Mouse (Mus musculus) cerebellum, adult (tissue): ENCODE measurements around the gene Anapc15-ps.
"Not testable (repeated sequence)": the region's sequence is repeated elsewhere in the genome, so short reads cannot be mapped to it uniquely, and the experiment has no call there.

Experiments used
- ATAC-seq: cut with Nextera tagmentation; 2 replicates; pipeline ENCODE4 v1.9.2; 2017; ENCODE audit warnings: mild to moderate bottlenecking, moderate library complexity, mixed read lengths; ENCODE audit not compliant: insufficient number of reproducible peaks, low FRiP score, low TSS enrichment

The Anapc15-ps gene

GRCm38 (mm10) chr10:95639429-95639828 lies 33.8 kb downstream of the Anapc15-ps start:
- ATAC-seq, result no peak

GRCm38 (mm10) chr10:95634751-95635150 lies 38.5 kb downstream of the Anapc15-ps start:
- no peak for ATAC-seq

GRCm38 (mm10) chr10:95634261-95634660 lies 39.0 kb downstream of the Anapc15-ps start:
- ATAC-seq, result no peak

GRCm38 (mm10) chr10:95631568-95631967 lies 41.7 kb downstream of the Anapc15-ps start:
- ATAC-seq, result no peak

- ATAC-seq, result no peak
Observed at GRCm38 (mm10) chr10:95630726-95631345, 42.4 kb downstream of the Anapc15-ps start.

GRCm38 (mm10) chr10:95630166-95630565 lies 43.1 kb downstream of the Anapc15-ps start:
- ATAC-seq, result not testable (repeated sequence)

- ATAC-seq, result no peak
Observed at GRCm38 (mm10) chr10:95628338-95628737, 44.9 kb downstream of the Anapc15-ps start.

GRCm38 (mm10) chr10:95627381-95627780 lies 45.9 kb downstream of the Anapc15-ps start:
- ATAC-seq, result no peak

- no peak for ATAC-seq
Observed at GRCm38 (mm10) chr10:95625300-95625699, 48.0 kb downstream of the Anapc15-ps start.

GRCm38 (mm10) chr10:95624007-95624406 lies 49.2 kb downstream of the Anapc15-ps start:
- ATAC-seq, result no peak

- no peak for ATAC-seq
Observed at GRCm38 (mm10) chr10:95623518-95623905, 49.7 kb downstream of the Anapc15-ps start.
